Mouse (Mus musculus) lung, embryonic 15.5 days (tissue): ENCODE results near the gene Ms4a5. TPM values are rescaled to one million over a fixed set of nuclear protein-coding genes. Genes with fewer than 3 reads are reported as not detected.

ENCODE experiments used
- polyA plus RNA-seq: library from polyadenylated mRNA; unstranded; fragments of >200 nt; fragmentation: Nextera tagmentation; extraction: Ambion mirVana; gene quantifications from 2 replicates; pipeline ENCODE4 v1.2.1, GENCODE M21; 2015

The Ms4a5 gene
- polyA plus RNA-seq, 1 experiment from 2014 or later = not detected

Other genes starting within 250 kb of the Ms4a5 start
- gene Ms4a8a, start 202.8 kb downstream of the Ms4a5 start, polyA plus RNA-seq = 0.19 TPM in 1 of 2 replicates, not detected in the other
- gene 1700017D01Rik, start 153.0 kb downstream of the Ms4a5 start, polyA plus RNA-seq = not detected in 2 replicates
- not detected in 2 replicates for gene 1700025F22Rik, start 118.6 kb downstream of the Ms4a5 start, polyA plus RNA-seq
- not detected in 2 replicates for gene Ms4a13, start 87.1 kb downstream of the Ms4a5 start, polyA plus RNA-seq
- not detected in 2 replicates for gene Ms4a12, start 51.4 kb downstream of the Ms4a5 start, polyA plus RNA-seq
- not detected in 2 replicates for gene Ms4a1, start 17.6 kb downstream of the Ms4a5 start, polyA plus RNA-seq
- 0.05 and 0.06 TPM in 2 replicates for gene Ms4a14, start 30.6 kb upstream of the Ms4a5 start, polyA plus RNA-seq
- 4.4 and 4.6 TPM in 2 replicates for gene Ms4a7, start 52.3 kb upstream of the Ms4a5 start, polyA plus RNA-seq
- 4.6 and 6.4 TPM in 2 replicates for gene Ms4a4a, start 91.7 kb upstream of the Ms4a5 start, polyA plus RNA-seq
- 1.2 and 1.9 TPM in 2 replicates for gene Ms4a4c, start 120.9 kb upstream of the Ms4a5 start, polyA plus RNA-seq
- gene Ms4a4b, start 159.7 kb upstream of the Ms4a5 start, polyA plus RNA-seq = 0.04 and 0.69 TPM in 2 replicates
- gene Ms4a6c, start 185.5 kb upstream of the Ms4a5 start, polyA plus RNA-seq = 6.0 and 7.9 TPM in 2 replicates
- 0.22 TPM in 1 of 2 replicates, not detected in the other for gene Gm8369, start 202.1 kb upstream of the Ms4a5 start, polyA plus RNA-seq
- 4.9 and 7.1 TPM in 2 replicates for gene Ms4a6b, start 232.6 kb upstream of the Ms4a5 start, polyA plus RNA-seq